Mouse (Mus musculus) forebrain, embryonic 10.5 days (tissue): ENCODE measurements around the gene Man2a1. TPM values are rescaled to one million over a fixed set of nuclear protein-coding genes. Genes with fewer than 3 reads are reported as not detected.

Experiments used
- DNase-seq: peaks from one replicate; pipeline ENCODE4 v3.0.0-alpha.2; 2017; ENCODE audit warnings: low spot score; ENCODE audit errors: extremely low spot score
- H3K27ac ChIP-seq: fragments of 300-500 bp; sonication (generic); 2 replicates; pipeline ENCODE4 v1.5.1; 2016; ENCODE audit warnings: mild to moderate bottlenecking
- H3K27me3 ChIP-seq: fragments of 300-500 bp; sonication (generic); 2 replicates; pipeline ENCODE4 v1.6.1; 2016; ENCODE audit warnings: mild to moderate bottlenecking; ENCODE audit not compliant: poor library complexity, severe bottlenecking
- H3K36me3 ChIP-seq: fragments of 300-500 bp; sonication (generic); replicated peaks from 2 replicates; pipeline ENCODE4 v1.6.1; 2016; ENCODE audit warnings: mild to moderate bottlenecking, moderate library complexity
- H3K4me1 ChIP-seq: fragments of 300-500 bp; sonication (generic); 2 replicates; pipeline ENCODE4 v1.6.1; 2016
- H3K4me3 ChIP-seq: fragments of 300-500 bp; sonication (generic); 2 replicates; pipeline ENCODE4 v1.5.1; 2016; ENCODE audit warnings: mild to moderate bottlenecking, moderate library complexity
- H3K9me3 ChIP-seq: fragments of 300-500 bp; sonication (generic); 2 replicates; pipeline ENCODE4 v1.6.1; 2016; ENCODE audit warnings: mild to moderate bottlenecking, moderate library complexity
- WGBS: fragments of 180-500 bp; shearing (Covaris S2); methylation state at CpG from one replicate; pipeline ENCODE4 v1.1.7; 2016; 5-methylcytosine and 5-hydroxymethylcytosine counted together
- polyA plus RNA-seq: library from polyadenylated mRNA; unstranded; fragments of >200 nt; fragmentation: Nextera tagmentation; extraction: Ambion mirVana; gene quantifications from 2 replicates; pipeline ENCODE4 v1.2.1, GENCODE M21; 2016

The Man2a1 gene
- polyA plus RNA-seq, 1 experiment from 2014 or later, result 3.1 TPM

DNA sequence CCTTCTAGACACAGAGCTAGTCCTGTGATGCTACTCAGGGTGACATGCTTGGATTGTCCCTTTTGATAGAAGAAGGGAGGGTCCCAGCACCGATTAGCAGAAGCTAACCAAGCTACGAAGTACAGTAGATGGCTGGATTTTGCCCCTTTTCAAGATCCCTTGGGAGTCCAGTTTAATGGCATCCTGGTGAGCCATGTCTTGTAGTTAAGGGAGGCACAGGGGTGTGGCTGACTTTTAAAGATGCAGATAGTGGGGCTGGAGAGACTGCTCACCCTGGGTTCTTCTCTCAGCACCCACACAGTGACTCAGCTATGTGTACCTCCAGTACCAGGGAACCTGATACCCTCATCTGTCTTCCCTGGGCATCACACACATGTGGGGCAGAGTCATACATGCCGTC, 20.1 kb downstream of the Man2a1 start:
- Histone ChIP-seq H3K27ac (no peak overlapping the region), H3K36me3 (peaks cover 7% of the 10 kb centered on the region; the same call in 1 of the 2 replicates), H3K4me3 (no peak overlapping the region), H3K4me1 (peaks cover 7% of the 10 kb centered on the region), H3K27me3 (no peaks in the 10 kb centered on the region), H3K9me3 (no peaks in the 10 kb centered on the region)
- DNase-seq, result no peak
- 91% methylated on average over 3 of the region's 3 CpGs for WGBS

DNA sequence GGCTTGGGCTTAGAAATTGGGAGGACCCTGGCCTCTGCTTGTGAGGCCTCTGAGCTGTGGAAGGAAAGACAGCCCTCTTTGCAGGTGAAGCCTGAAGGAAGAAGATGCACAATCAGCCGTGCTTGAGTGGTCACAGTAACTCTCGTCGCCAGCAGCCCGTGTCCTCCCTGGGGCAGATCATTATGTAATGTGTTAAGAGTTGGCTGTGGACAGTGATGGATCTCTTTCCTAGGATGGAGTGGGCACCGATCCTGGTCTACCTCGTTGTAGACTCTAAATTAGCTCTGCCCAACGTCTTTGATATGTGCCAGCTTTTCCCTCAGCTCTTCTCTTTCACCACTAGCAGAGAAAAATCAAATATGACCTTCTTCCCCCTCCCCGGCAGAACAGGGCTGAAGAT, 20.7 kb downstream of the Man2a1 start:
- no peak for DNase-seq
- Histone ChIP-seq H3K4me3 (no peak overlapping the region), H3K4me1 (peaks cover 6% of the 10 kb centered on the region), H3K36me3 (peaks cover 10% of the 10 kb centered on the region; the same call in 1 of the 2 replicates), H3K27ac (no peak overlapping the region), H3K27me3 (no peaks in the 10 kb centered on the region), H3K9me3 (no peaks in the 10 kb centered on the region)
- WGBS, result 79% methylated on average over 8 of the region's 8 CpGs

DNA sequence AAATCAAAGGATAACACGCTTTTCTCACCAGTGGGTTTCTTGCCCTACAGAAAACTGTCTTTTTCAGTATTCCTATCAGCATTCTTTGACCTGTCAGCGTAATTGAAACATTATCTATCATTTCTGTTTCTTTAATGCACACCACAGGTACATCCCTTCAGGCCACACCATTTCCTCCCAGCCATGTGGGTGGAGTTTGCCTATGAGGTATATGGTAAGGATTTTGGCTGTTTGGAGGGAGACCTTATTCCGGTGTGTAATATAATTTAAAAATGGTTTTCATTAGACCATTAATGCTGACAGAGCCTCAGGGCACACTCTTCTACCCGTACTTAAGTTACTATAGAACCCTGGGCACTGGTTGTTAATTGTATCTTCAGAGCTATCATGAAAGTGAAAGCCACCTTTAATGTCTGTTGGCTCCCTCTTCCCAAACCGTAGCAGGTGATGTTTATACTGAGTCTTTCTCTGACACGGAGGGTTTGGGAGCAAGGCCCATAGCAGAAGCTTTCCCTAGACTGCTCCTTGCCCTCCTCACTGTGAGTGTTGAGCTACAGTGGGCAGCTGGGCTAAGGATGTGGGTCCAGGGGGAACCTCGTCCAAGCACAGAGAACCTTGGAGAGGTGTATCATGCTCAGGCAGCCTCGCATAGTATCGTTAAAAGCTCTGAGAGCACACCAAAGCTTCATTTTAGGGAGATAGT, 21.3 kb downstream of the Man2a1 start:
- Histone ChIP-seq H3K27ac (0 out of 2 replicates have a peak overlapping the region, but pooled peaks have one; percentile 44), H3K4me1 (peaks cover 7% of the 10 kb centered on the region; the same call in 1 of the 2 replicates), H3K27me3 (no peaks in the 10 kb centered on the region), H3K4me3 (no peak overlapping the region), H3K9me3 (no peaks in the 10 kb centered on the region), H3K36me3 (peaks cover 10% of the 10 kb centered on the region; the same call in 1 of the 2 replicates)
- no peak for DNase-seq
- WGBS, result 88% methylated on average over 9 of the region's 9 CpGs

DNA sequence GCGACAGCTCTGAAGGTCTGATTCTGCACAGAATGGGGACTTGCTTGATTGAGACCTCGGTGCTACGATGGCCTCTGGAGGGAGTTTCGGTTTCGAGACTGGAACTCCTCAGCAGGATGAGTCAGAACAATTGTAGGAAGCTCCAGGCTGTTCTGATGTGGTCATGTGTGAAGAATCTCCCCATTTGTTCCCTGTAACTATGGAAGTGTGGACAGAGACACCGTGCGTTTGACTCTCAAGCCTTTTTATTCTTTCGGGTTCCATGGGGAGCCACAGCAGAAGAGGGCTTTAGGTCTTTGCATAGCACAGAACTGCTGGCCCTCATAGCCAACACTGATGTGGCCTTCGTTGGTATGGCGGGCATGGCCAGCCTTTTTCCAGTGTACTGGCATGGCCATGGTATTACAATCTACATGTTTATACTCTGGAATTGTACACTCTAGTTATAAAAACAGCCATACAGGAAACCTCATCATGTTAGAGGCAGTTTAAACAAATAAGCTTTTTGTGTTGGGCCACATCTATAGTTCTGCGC, 21.9 kb downstream of the Man2a1 start:
- Histone ChIP-seq H3K36me3 (peaks cover 10% of the 10 kb centered on the region; the same call in 1 of the 2 replicates), H3K4me1 (peaks cover 13% of the 10 kb centered on the region; the same call in 1 of the 2 replicates), H3K27me3 (no peaks in the 10 kb centered on the region), H3K4me3 (no peak overlapping the region), H3K27ac (no peak overlapping the region), H3K9me3 (no peaks in the 10 kb centered on the region)
- WGBS, result 87% methylated on average over 11 of the region's 11 CpGs
- DNase-seq, result no peak

DNA sequence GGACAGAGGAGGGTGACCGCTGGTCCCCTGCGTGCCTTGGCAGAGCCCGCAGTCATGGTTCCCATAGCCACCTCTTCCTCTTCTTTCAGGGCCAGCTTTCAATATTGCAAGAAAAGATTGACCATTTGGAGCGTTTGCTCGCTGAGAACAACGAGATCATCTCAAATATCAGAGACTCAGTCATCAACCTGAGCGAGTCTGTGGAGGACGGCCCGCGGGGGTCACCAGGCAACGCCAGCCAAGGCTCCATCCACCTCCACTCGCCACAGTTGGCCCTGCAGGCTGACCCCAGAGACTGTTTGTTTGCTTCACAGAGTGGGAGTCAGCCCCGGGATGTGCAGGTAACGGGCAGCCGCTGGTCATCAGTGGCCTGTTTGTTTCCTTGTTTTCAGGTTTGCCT, 23.9 kb downstream of the Man2a1 start:
- WGBS, result 95% methylated on average over 15 of the region's 15 CpGs
- Histone ChIP-seq H3K36me3 (peaks cover 10% of the 10 kb centered on the region; the same call in 1 of the 2 replicates), H3K4me3 (no peak overlapping the region)

DNA sequence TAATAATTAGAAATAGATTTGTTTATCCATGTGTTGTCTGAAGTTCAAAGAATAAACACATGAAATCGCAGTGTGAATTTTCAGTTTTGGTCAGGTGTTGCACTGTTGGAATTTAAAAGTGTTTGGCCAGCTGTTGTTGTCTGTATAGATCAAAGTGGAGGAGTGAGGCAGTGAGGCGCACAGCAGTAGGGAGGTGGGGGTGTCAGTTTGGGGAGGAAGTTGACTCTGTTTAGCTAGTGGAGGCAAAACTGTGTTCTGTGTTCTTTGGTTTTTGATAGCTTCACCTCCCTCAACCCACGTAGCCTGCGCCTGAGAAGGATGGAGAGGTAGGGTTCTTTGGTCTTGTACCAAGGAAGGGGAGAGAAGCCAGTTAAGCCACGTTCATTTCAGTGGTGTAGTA, 28.3 kb downstream of the Man2a1 start:
- DNase-seq, result no peak
- 95% methylated on average over 5 of the region's 5 CpGs for WGBS
- H3K27me3 ChIP-seq, result no peaks in the 10 kb centered on the region
- no peak overlapping the region for H3K27ac ChIP-seq
- peaks cover 22% of the 10 kb centered on the region for H3K36me3 ChIP-seq
- peaks cover 9% of the 10 kb centered on the region; the same call in 1 of the 2 replicates for H3K4me1 ChIP-seq
- no peaks in the 10 kb centered on the region for H3K9me3 ChIP-seq
- no peak overlapping the region for H3K4me3 ChIP-seq

More for the DNA sequence above, 23.9 kb downstream of the Man2a1 start:
- H3K9me3 ChIP-seq, result no peaks in the 10 kb centered on the region
- DNase-seq, result no peak
- H3K27me3 ChIP-seq, result no peaks in the 10 kb centered on the region
- H3K4me1 ChIP-seq, result peaks cover 13% of the 10 kb centered on the region; the same call in 1 of the 2 replicates
- no peak overlapping the region for H3K27ac ChIP-seq

DNA sequence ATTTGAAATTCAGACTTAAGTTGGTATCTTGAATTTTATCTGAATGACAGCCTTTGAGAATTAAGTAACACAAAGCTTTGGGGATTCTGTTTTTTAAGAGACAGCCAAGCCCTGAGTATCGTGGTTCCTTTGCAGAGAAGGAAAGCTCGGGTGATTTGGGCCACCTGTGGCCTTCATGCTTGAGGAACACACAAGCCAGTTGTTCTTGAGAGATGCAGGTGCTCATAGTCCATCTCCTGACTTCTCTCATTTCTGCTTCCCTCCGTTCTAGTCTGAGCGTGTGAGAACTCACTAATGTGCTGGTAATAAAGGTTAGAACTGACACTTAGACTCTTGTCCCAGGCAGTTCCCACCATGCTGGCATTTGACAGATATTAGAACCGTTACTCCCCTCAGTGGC, 28.9 kb downstream of the Man2a1 start:
- DNase-seq, result no peak
- peaks cover 22% of the 10 kb centered on the region for H3K36me3 ChIP-seq
- peaks cover 9% of the 10 kb centered on the region; the same call in 1 of the 2 replicates for H3K4me1 ChIP-seq
- WGBS, result 90% methylated on average over 5 of the region's 5 CpGs
- H3K27me3 ChIP-seq, result no peaks in the 10 kb centered on the region
- no peak overlapping the region for H3K4me3 ChIP-seq
- no peak overlapping the region for H3K27ac ChIP-seq
- no peaks in the 10 kb centered on the region for H3K9me3 ChIP-seq

DNA sequence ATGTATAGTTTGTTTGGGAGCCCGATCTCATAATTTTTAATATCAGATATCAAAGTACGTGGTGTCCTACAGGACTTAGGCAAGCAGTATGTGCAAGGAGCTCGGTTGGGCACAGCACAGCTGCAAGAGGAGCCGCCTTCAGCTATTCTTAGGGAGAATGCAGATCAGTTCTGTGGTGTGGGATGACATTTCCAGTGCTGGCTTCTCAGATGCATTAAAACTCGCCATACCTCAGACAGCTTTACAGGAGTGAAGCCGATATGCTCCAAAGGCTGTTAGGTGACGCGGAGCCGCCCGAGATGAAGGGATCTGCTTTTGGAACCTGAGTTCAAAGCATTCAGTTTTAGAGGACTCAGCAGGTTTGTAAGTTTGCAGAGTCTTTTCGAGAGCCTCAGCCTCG, 30.0 kb downstream of the Man2a1 start:
- WGBS, result 95% methylated on average over 12 of the region's 12 CpGs
- peaks cover 9% of the 10 kb centered on the region; the same call in 1 of the 2 replicates for H3K4me1 ChIP-seq
- H3K9me3 ChIP-seq, result no peaks in the 10 kb centered on the region
- H3K27me3 ChIP-seq, result no peaks in the 10 kb centered on the region
- H3K27ac ChIP-seq, result no peak overlapping the region
- H3K36me3 ChIP-seq, result peaks cover 19% of the 10 kb centered on the region
- no peak overlapping the region for H3K4me3 ChIP-seq
- no peak for DNase-seq

DNA sequence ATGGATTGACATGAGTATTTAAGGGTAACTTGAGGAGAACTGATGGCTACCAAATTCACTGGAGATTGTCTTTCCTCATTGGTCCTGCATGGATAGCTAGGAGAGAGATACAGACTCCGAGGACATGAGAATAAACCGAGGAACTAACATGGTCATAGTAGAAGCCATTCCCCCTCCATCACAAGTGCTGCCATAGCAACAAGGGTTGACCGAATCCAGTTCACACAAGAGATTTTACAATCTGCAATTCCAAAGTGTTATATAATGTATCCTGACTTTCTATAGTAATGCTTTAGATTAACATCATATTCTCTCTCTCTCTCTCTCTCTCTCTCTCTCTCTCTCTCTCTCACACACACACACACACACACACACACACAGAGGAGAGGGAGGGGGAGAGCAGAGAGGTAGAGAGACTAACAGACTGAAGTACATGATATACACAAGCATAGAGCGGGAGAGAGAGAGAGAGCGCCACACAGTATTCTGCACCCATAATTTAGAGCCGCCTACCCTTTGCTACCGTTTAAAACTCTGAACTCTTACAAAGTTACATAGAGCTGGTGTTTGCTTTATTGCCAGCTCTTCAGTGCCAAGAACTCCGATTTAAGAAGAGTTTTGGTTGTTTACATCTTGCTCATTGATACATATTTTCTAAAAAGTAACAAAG, 37.5 kb downstream of the Man2a1 start:
- 92% methylated on average over 8 of the region's 8 CpGs for WGBS
- H3K27ac ChIP-seq, result no peak overlapping the region
- no peak for DNase-seq
- H3K4me1 ChIP-seq, result peaks cover 8% of the 10 kb centered on the region; the same call in 1 of the 2 replicates
- no peaks in the 10 kb centered on the region for H3K27me3 ChIP-seq
- no peaks in the 10 kb centered on the region for H3K9me3 ChIP-seq
- H3K4me3 ChIP-seq, result no peak overlapping the region
- H3K36me3 ChIP-seq, result peaks cover 15% of the 10 kb centered on the region; the same call in 1 of the 2 replicates

DNA sequence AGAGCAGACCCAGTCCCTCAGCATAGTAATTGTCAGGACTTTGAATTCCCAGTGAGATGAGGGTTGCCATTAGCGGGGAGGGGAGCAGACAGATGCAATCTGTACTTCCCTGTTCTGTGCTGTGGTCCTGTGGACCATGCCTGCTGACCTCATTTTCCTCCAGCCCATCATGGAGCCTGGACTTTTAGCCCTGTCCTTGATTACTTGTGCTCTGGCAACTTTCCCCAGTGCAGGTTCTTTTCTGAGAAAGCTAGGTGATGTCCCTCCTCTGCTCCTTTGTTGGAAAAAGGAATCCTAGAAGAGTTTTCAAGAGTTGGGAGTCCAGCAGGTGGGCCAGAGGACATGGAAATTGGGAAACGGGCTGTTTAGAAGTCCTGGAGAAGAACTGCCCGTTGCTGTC, 40.8 kb downstream of the Man2a1 start:
- peaks cover 15% of the 10 kb centered on the region for H3K4me1 ChIP-seq
- DNase-seq, result no peak
- H3K4me3 ChIP-seq, result no peak overlapping the region
- H3K27me3 ChIP-seq, result no peaks in the 10 kb centered on the region
- H3K9me3 ChIP-seq, result no peaks in the 10 kb centered on the region
- WGBS, result 81% methylated on average over 3 of the region's 3 CpGs
- H3K36me3 ChIP-seq, result peaks cover 11% of the 10 kb centered on the region; the same call in 1 of the 2 replicates
- no peak overlapping the region for H3K27ac ChIP-seq

DNA sequence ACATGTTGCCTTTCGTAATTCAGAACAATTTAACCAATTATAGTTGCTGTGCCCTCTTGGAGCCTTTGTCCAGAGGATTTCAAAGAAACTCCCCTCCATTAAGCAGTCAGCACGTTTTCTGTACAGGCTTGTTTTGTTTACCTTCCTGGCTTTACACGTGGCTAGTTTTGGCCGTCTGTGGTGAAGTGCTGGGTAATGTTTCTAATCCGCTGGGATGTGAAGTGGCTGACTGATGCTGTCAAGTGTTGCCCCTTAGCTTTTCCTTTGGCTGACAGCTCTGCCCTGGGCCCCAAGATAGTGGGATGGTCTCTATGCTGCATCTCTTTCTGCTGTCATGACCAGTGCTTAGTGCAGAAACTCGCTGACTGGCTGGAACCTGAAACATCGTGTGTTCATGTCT, 43.1 kb downstream of the Man2a1 start:
- Histone ChIP-seq H3K36me3 (peaks cover 11% of the 10 kb centered on the region; the same call in 1 of the 2 replicates), H3K4me3 (no peak overlapping the region), H3K27ac (no peak overlapping the region), H3K4me1 (peaks cover 15% of the 10 kb centered on the region), H3K27me3 (no peaks in the 10 kb centered on the region), H3K9me3 (no peaks in the 10 kb centered on the region)
- DNase-seq, result no peak
- WGBS, result 45% methylated on average over 7 of the region's 7 CpGs

DNA sequence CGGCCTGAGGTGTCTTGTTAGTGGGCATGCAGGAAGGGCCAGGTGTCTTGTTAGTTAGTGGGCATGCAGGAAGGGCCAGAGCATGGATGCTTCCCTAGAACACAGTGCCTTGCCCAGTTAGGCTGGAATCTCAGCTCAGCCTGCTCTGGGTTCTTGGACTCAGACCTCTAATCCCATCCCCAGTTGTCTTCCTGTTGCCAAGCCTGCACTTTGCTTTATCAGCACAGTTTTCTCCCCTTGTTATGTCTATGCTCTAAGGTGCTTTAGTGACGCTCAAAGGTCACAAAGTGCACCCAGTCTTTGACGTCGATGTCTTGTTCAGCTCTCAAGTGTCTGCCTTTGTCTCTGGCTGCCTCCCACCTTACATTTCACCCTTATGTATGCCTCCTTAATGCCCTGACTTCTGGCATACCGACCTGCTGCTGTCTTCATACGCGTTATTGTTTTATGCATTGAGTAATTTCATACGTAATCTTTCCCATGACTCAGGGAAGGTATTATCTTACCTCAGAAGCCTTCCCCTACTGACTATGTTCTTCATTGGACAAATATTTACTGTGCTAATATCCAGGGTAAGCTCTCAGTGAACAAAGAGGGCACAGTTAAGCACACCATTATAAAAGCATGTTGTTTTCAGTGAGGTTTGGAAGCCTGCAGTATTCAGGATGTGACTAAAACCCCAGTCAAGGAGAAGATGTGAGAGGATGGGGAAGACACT, 44.5 kb downstream of the Man2a1 start:
- Histone ChIP-seq H3K9me3 (no peaks in the 10 kb centered on the region), H3K27me3 (no peaks in the 10 kb centered on the region), H3K4me3 (no peak overlapping the region), H3K36me3 (peaks cover 7% of the 10 kb centered on the region; the same call in 1 of the 2 replicates), H3K27ac (no peak overlapping the region), H3K4me1 (peaks cover 15% of the 10 kb centered on the region)
- 89% methylated on average over 8 of the region's 8 CpGs for whole genome bisulfite sequencing
- no peak for DNase-seq
